Mouse (Mus musculus) left cerebral cortex, adult 2 months (tissue): ENCODE measurements around the gene Sbk2. TPM values are rescaled to one million over a fixed set of nuclear protein-coding genes. Genes with fewer than 3 reads are reported as not detected.

Experiments used
- DNase-seq, 2 experiments: peaks; one replicate each; pipeline ENCODE4 v3.0.0; 2021 to 2022; ENCODE audit warnings: low spot score in 2 of 2, mixed read lengths in 1 of 2; ENCODE audit errors: extremely low spot score in 1 of 2
- H3K27ac ChIP-seq: fragments of 200-600 bp; 2 replicates; pipeline ENCODE4 v1.8.1; 2022
- H3K4me3 ChIP-seq: fragments of 200-600 bp; 2 replicates; pipeline ENCODE4 v1.8.1; 2022
- CTCF ChIP-seq: fragments of 200-600 bp; IDR thresholded peaks from 2 replicates; pipeline ENCODE4 v1.8.1; 2022; ENCODE audit warnings: antibody characterized with exemption, mild to moderate bottlenecking, moderate library complexity
- intact Hi-C: fragments of 180-260 bp; cut with DNase I; formaldehyde crosslinking; loops from one replicate; pipeline ENCODE4 v1.15.1; 2025
- total RNA-seq, 2 experiments: library from RNA; stranded (reverse); gene quantifications; 2 replicates each; pipeline ENCODE4 v1.2.3; 2021

The Sbk2 gene
- total RNA-seq, 2 experiments from 2014 or later = 0.91 TPM; not detected in 1

DNA sequence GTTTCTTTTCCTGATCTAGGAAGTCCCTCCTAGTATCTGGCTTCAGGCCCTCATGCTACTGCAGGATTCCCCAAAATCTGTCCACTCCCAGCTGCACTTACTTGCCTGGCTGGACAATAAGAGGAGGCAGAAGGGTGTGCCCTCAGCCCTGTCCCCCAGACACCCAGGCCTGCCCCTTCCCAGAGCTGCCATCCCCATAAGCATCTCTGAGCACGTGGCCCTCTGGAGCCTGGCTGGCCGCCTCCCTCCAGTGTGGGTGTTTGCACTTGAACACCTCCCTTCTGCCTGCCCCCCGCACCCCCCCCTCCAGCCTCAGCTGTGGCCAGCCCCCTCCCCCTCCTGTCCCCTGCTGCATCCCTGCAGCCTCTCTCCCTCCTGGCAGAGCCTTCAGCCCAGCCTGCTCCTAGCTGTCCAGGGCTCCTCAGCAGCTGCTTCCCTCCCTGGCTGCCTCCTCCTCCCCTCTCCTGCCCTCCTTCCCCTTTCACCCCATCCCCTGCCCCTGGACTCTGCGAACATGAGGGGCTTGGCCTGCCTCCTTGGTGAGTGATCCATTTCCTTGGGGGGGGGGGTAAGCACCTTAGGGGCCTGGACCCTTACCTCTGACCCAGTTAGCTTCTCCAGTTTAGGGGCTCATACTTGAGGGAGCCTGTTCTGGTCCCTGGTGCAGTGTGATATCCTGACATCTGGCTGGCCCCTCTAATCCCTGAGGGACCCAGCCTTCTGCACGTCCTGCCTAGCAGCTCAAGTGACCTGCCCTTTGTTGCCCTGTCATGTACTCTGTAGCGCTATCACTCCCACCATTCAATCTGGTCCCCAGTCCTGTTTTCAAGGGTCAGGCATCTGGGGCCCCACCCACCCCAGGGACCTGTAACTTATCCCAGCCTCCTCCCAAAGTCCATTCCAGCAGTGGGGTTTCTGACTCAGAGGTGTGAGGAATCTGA, 38.5 kb downstream of the Sbk2 start, which contains the start of gene Ssc5d:
Ssc5d (plus strand) TSS at position 345 of the 941 bp plus-strand sequence.
- Histone ChIP-seq H3K27ac (peak within 1 kb of the TSS; percentile 99; the same call in 1 of the 2 replicates), H3K4me3 (no peak within 1 kb of the TSS)
- no peak for TF ChIP-seq CTCF
- intact Hi-C loops = no loop called here
- DNase-seq = no peak

DNA sequence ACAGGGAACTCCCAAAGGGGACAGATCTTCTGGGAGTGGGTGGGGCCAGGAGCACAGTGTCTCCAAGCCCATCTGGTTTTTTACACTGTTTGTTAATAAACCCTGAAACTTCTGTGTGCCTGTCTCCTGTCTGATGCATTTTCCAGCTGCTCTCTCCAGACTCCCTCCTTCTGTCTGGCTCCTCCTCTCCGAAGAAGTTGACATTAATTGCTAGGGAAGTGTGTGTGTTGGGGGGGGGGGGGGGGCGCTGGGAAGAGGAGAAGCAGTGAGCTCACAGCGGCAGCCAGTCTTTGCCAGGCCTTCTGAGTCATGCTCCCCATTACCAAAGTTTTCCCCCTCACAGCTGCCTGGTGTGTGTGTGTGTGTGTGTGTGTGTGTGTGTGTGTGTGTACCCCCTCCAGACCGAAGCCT, 39.3 kb downstream of the Sbk2 start:
- intact Hi-C loops = no loop called here
- no peak for TF ChIP-seq CTCF
- no peak overlapping the region for H3K4me3 ChIP-seq
- no peak for DNase-seq
- H3K27ac ChIP-seq = no peak overlapping the region; the same call in 1 of the 2 replicates

DNA sequence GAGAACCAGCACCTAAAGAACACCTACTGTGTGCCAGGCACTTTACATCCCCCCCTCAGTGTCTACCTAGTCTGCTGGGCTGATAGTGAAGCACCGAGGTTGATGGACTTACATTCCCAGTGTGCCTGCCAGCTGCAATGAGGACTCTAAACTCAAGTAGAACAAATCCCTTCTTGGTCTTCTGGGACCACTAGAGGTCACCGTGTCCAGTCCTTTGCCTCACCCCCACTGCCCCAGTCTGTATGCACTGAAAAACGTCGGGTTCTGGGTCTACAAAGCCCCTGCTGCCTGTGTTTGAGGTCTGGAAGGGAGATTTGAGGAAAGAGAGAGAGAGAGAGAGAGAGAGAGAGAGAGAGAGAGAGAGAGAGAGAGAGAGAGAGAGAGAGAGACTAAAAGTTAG, 39.7 kb downstream of the Sbk2 start:
- peak overlapping the region; percentile 59 for H3K4me3 ChIP-seq
- intact Hi-C loops = no loop called here
- peak overlapping the region; percentile 99 for H3K27ac ChIP-seq
- no peak for DNase-seq
- no peak for TF ChIP-seq CTCF

DNA sequence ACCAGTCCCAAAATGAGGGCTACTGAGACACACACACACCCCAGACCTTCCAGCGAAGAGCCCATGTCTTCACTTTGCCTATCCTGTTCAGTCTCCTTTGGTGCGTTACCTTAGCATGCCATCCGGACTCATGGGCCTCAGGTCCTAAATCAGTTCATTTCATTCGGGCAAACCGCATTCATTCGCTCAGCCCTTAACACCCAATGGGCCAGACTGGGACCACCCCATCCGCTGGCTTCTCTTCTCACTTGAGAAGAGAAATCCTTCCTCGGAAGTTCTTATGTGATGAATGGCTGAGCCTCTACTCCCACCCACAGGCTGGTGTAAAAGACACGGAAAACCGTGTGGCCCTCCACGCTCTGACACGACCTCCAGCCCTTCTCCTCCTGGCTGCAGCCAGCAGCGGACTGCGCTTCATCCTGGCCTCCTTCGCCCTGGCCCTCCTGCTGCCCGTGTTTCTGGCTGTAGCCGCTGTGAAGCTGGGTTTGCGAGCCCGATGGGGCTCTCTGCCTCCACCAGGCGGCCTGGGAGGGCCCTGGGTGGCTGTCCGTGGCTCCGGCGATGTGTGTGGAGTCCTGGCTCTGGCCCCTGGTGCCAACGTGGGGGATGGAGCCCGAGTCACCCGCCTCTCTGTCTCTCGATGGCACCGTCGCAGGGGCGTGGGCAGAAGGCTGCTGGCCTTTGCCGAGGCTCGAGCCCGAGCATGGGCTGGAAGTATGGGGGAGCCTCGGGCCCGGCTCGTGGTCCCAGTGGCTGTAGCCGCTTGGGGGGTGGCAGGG, 40.4 kb downstream of the Sbk2 start:
- peak overlapping the region; percentile 59 for H3K4me3 ChIP-seq
- H3K27ac ChIP-seq = peak overlapping the region; percentile 99
- intact Hi-C loops = no loop called here
- TF ChIP-seq CTCF = peak; percentile 57
- DNase-seq = peak; percentile 69 to 71

DNA sequence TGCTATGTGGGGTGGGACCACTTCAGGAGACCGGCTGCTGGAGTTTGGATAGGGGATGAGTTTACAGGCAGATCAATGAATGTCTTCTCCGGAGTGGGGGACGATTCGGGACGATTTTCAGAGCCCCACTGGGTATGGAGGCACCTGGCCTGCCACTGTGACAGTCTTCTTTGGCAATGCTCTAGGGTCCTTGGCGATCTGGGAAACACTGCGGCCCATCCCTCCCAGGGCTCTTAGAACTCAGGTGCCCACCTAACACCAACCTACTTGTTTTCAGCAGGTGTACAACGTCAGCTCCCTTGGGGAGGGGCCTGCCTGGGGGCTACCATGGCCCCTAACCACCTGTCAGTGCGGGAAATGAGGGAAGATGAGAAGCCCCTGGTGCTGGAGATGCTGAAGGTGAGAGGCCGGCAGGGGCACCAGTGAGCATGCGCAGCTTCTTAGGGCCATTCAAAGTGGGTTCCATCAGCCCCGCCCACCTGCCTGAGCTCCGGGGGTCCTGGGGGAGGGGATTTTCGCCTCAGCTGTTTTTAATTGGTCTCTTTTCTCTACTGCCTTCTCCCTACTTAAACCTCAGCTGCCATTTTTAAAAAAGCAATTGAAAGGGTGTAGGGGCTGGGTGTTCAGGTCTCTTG, 41.2 kb downstream of the Sbk2 start:
- intact Hi-C loops = no loop called here

DNA sequence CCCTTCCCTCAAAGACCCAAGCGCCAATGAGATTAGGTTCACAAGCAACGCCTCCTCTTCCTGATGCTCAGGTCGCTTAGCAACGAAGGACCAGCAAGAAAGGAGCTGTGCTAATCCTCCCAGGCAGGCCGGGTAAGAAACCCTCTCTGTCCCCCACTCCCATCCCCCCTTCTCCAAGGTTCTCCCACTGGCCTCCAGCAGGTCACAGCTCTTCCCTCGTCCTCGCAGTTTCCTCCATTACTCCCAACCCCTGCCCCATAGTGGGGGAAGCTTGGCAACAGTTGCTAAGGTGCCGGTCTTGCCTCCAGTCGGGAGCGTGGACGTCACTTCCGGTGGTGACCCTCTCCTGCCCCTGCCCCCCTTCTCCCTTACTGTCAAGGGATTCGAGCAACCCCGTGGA, 41.7 kb downstream of the Sbk2 start:
- peak overlapping the region; percentile 59 for H3K4me3 ChIP-seq
- DNase-seq = peak; percentile 85 to 88
- no peak for TF ChIP-seq CTCF
- intact Hi-C loops = no loop called here
- H3K27ac ChIP-seq = peak overlapping the region; percentile 99

More for the DNA sequence above, 41.2 kb downstream of the Sbk2 start:
- peak overlapping the region; percentile 59 for H3K4me3 ChIP-seq
- DNase-seq = peak; percentile 71 to 81
- H3K27ac ChIP-seq = peak overlapping the region; percentile 99
- peak; percentile 57 for TF ChIP-seq CTCF

DNA sequence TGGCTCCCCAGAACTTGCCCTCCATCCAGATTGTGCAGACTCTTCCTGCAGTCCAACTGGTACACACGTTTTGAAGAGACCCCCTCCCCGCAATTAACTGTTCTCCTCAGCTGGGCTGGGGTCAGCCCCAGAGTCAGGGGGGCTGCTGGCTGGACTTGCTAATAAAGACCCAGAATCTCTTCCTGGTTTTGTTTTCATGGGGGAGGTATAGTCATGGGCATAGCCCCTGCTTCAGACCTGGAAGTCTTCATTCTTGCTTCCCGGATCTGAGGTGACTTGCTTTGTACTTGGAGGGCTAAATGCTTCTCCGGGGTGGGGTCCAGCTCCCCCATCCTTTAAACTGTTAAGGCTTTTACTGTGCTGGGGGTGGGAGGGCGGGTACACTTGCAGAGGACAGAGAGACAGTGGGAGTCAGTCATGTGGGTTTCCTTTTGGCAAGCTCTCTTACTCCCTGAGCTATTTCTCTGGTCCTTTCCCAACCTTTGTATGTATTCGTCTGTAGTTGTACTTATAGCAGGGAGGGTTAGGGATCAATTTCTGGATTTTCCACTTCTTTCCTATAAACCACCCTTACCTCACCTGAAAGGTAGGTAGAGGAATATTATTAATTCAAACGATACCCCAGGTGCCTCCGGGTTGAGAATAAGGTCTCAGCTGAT, 42.3 kb downstream of the Sbk2 start, which contains the start of gene Nat14:
Nat14 (plus strand) TSS at position 205 of the 659 bp plus-strand sequence.
- no peak for TF ChIP-seq CTCF
- peak within 1 kb of the TSS; percentile 99 for H3K27ac ChIP-seq
- intact Hi-C loops = no loop called here
- DNase-seq = no peak
- peak within 1 kb of the TSS; percentile 59 for H3K4me3 ChIP-seq

DNA sequence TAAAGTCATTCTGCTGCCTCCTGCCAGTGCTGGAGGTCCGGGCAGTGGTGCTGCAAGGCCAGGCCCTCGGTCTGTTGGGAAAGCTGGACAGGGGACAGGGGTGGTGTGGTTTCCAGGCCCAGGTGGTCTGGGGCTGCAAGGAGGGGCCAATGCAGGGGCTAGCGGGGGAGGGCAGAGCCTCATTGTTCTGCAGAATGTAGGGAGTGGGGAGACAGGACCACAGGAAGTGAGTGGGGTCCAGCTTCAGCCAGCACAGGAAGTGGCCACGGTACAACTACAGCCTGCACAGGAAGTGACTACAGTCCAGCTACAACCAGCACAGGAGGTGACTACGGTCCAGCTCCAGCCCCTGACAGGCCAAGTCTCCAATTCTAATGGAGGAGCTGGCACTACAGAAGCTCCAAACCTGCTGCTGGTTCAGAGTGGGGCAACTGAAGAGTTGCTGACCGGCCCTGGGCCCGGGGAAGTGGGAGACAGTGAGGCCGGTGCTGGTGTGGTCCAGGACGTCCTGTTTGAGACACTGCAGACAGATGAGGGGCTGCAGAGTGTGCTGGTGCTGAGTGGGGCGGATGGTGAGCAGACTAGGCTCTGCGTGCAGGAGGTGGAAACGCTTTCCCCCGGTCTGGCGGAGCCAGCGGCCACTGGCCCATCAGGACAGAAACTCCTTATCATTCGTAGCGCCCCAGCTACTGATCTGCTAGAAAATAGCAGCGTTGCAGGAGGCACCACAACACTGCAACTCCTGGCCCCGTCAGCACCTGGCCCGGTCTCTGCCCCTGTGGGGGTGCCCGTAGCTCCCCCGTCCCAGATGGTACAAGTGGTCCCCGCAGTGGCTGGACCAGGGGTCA, 43.0 kb downstream of the Sbk2 start:
- Histone ChIP-seq H3K4me3 (peak overlapping the region; percentile 59; the same call in 1 of the 2 replicates), H3K27ac (peak overlapping the region; percentile 99)
- DNase-seq = no peak
- intact Hi-C loops = no loop called here
- no peak for TF ChIP-seq CTCF

DNA sequence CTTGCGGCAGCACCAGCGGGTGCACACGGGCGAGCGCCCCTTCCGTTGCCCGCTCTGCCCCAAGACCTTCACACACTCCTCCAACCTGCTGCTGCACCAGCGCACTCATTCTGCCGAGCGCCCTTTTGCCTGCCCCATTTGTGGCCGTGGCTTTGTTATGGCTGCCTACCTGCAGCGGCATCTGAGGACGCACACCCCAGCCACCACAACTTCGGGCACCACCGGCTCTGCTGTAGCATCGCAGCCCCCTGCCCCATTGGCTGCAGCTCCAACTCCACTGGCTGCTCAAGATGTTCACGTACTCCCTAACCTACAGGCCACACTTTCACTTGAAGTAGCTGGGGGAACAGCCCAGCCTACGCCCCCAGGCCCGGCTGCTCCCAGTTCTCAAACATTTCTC, 43.7 kb downstream of the Sbk2 start:
- no peak for TF ChIP-seq CTCF
- no peak overlapping the region for H3K27ac ChIP-seq
- H3K4me3 ChIP-seq = no peak overlapping the region
- intact Hi-C loops = no loop called here
- DNase-seq = no peak

DNA sequence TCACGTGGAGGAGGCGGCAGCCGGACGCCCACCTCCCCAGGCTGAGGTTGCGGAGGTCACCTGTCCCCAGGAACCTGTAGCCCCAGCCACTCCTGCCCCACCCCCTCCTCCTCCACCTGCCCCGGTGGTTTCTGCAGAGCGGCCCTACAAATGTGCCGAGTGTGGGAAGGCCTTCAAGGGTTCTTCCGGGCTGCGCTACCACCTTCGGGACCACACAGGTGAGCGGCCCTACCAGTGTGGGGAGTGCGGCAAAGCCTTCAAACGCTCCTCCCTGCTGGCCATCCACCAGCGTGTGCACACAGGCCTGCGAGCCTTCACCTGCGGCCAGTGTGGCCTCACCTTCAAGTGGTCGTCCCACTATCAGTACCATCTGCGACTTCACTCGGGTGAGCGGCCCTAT, 44.2 kb downstream of the Sbk2 start:
- Histone ChIP-seq H3K4me3 (no peak overlapping the region), H3K27ac (no peak overlapping the region)
- intact Hi-C loops = loop anchor here (5.0 kb wide), 1 partner anchor 108 kb away; the partner anchor contains the start of gene Ube2s
- TF ChIP-seq CTCF = no peak
- DNase-seq = no peak
